Comparison of ENCODE assay signal across 15 mouse cellular contexts in the genomic region with DNA sequence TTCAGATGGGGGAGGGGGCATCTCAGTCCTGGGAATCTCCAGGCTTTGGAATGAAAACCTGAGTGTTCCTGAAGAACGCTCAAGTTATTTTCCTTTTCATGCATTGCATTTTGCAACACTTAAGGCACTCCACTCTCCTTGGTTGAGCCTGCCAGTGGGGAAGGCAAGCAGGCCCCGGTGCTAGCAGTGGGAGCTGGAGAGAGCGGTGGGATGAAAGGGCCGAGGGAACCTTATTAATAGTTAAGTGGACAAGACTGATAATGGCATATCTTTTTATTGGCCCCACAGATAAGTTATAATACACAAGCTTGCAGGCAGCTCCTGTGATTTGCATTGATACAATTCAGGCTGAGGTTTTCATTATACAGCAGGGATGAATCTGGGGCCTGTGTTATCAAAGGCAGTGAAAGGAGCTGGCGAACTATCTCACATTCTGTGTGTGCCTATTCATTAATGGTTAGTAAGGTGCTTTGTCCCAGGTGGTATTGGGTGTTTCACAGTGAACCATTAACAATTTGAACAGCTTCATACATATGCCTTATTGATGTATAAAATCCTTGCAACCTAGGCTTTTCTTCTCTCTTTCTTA.
DNase-seq lines count a peak whose midpoint lies in the region; ATAC-seq and TF ChIP-seq lines count a peak whose summit lies in the region.
"Had no signal": no experiment of that assay in that cellular context is flagged by ENCODE, and none has a peak within 500 bp of the region (broad histone marks: within the 10 kb centered on the region; RNA-seq: fewer than 3 reads in every experiment).

No protein-coding gene starts in this region.

- H3K4me3 ChIP-seq in midbrain, embryonic 13.5 days (replicated peaks) = no peak overlapping the region
- H3K4me3 ChIP-seq in midbrain, embryonic 11.5 days (ENCODE audit: low read depth, low read length) = no peak overlapping the region
- no peak overlapping the region for H3K4me3 ChIP-seq in midbrain, postnatal 0 days (ENCODE audit: low read depth, low read length)
- no peak overlapping the region for H3K4me3 ChIP-seq in stomach, embryonic 15.5 days (replicated peaks)
- H3K4me3 ChIP-seq: embryonic facial prominence, embryonic 12.5 days; embryonic facial prominence, embryonic 15.5 days; gastrocnemius, adult 2 months; hindbrain, embryonic 10.5 days; hindbrain, embryonic 13.5 days had no signal

- 54% methylated on average over 5 of the region's 5 CpGs for WGBS in midbrain, embryonic 13.5 days
- WGBS in midbrain, embryonic 11.5 days = 82% methylated on average over 5 of the region's 5 CpGs
- 67% methylated on average over 5 of the region's 5 CpGs for WGBS in midbrain, postnatal 0 days
- 71% methylated on average over 5 of the region's 5 CpGs for WGBS in stomach, embryonic 15.5 days

- H3K9me3 ChIP-seq in midbrain, embryonic 13.5 days = no peaks in the 10 kb centered on the region
- no peaks in the 10 kb centered on the region for H3K9me3 ChIP-seq in midbrain, embryonic 11.5 days (ENCODE audit: control insufficient read depth, low read length)
- no peaks in the 10 kb centered on the region for H3K9me3 ChIP-seq in midbrain, postnatal 0 days (ENCODE audit: low read length)
- H3K9me3 ChIP-seq in stomach, embryonic 15.5 days = no peaks in the 10 kb centered on the region
- H3K9me3 ChIP-seq: embryonic facial prominence, embryonic 12.5 days; embryonic facial prominence, embryonic 15.5 days; hindbrain, embryonic 10.5 days; hindbrain, embryonic 13.5 days had no signal

- H3K4me1 ChIP-seq in midbrain, embryonic 13.5 days (replicated peaks) = no peaks in the 10 kb centered on the region
- no peaks in the 10 kb centered on the region for H3K4me1 ChIP-seq in midbrain, embryonic 11.5 days (ENCODE audit: control insufficient read depth, insufficient read depth, low read length)
- no peaks in the 10 kb centered on the region for H3K4me1 ChIP-seq in midbrain, postnatal 0 days (ENCODE audit: insufficient read depth, low read length)
- no peaks in the 10 kb centered on the region for H3K4me1 ChIP-seq in stomach, embryonic 15.5 days
- H3K4me1 ChIP-seq: embryonic facial prominence, embryonic 12.5 days; embryonic facial prominence, embryonic 15.5 days; hindbrain, embryonic 10.5 days; hindbrain, embryonic 13.5 days had no signal

- H3K9ac ChIP-seq in midbrain, embryonic 13.5 days (replicated peaks) = no peak overlapping the region
- H3K9ac ChIP-seq in midbrain, embryonic 11.5 days (ENCODE audit: low read length) = no peak overlapping the region
- no peak overlapping the region for H3K9ac ChIP-seq in midbrain, postnatal 0 days (replicated peaks; ENCODE audit: low read length, poor library complexity, severe bottlenecking)
- no peak overlapping the region for H3K9ac ChIP-seq in stomach, embryonic 15.5 days
- H3K9ac ChIP-seq: embryonic facial prominence, embryonic 12.5 days; embryonic facial prominence, embryonic 15.5 days; forebrain, postnatal 0 days; hindbrain, embryonic 13.5 days had no signal

- H3K36me3 ChIP-seq in midbrain, embryonic 13.5 days = no peaks in the 10 kb centered on the region
- no peaks in the 10 kb centered on the region for H3K36me3 ChIP-seq in midbrain, embryonic 11.5 days (ENCODE audit: control insufficient read depth, insufficient read depth, low read length)
- H3K36me3 ChIP-seq in midbrain, postnatal 0 days (ENCODE audit: insufficient read depth, low read length) = no peaks in the 10 kb centered on the region
- H3K36me3 ChIP-seq in stomach, embryonic 15.5 days = no peaks in the 10 kb centered on the region
- H3K36me3 ChIP-seq: embryonic facial prominence, embryonic 12.5 days; embryonic facial prominence, embryonic 15.5 days; hindbrain, embryonic 10.5 days; hindbrain, embryonic 13.5 days had no signal

- no peak overlapping the region for H3K27ac ChIP-seq in midbrain, embryonic 13.5 days
- no peak overlapping the region for H3K27ac ChIP-seq in midbrain, embryonic 11.5 days (ENCODE audit: low read depth, low read length)
- no peak overlapping the region for H3K27ac ChIP-seq in midbrain, postnatal 0 days (ENCODE audit: low read depth, low read length)
- H3K27ac ChIP-seq in stomach, embryonic 15.5 days = no peak overlapping the region
- H3K27ac ChIP-seq: embryonic facial prominence, embryonic 12.5 days; embryonic facial prominence, embryonic 15.5 days; gastrocnemius, adult 2 months; hindbrain, embryonic 10.5 days; hindbrain, embryonic 13.5 days had no signal

- no peak for DNase-seq in midbrain, embryonic 11.5 days (ENCODE audit: low spot score, missing footprints)
- no peak for DNase-seq in midbrain, postnatal 0 days (ENCODE audit: low spot score)
- no peak for DNase-seq in layer of hippocampus, adult 18-20 months (ENCODE audit: low spot score in 2 of 2)

- no peak overlapping the region for H3K4me2 ChIP-seq in midbrain, embryonic 13.5 days (replicated peaks)
- H3K4me2 ChIP-seq in midbrain, embryonic 11.5 days = no peak overlapping the region
- H3K4me2 ChIP-seq in midbrain, postnatal 0 days (ENCODE audit: low read depth, low read length, poor library complexity, severe bottlenecking) = no peak overlapping the region
- H3K4me2 ChIP-seq in stomach, embryonic 15.5 days = no peak overlapping the region
- H3K4me2 ChIP-seq: embryonic facial prominence, embryonic 12.5 days; embryonic facial prominence, embryonic 15.5 days; heart, embryonic 11.5 days; hindbrain, embryonic 13.5 days had no signal

- peak; percentile 50; the same call in 1 of the 2 replicates for ATAC-seq in midbrain, embryonic 13.5 days
- ATAC-seq in midbrain, embryonic 11.5 days (ENCODE audit: low FRiP score) = no peak
- ATAC-seq in midbrain, postnatal 0 days (ENCODE audit: low FRiP score) = peak; percentile 7; the same call in 1 of the 2 replicates
- peak; percentile 86 for ATAC-seq in stomach, embryonic 15.5 days (ENCODE audit: insufficient read depth, low FRiP score, low read depth)
- ATAC-seq in inflammation-experienced regulatory T-cells, adult 6 months = no peak
- ATAC-seq: activated CD4-positive, CD25-positive, alpha-beta regulatory T cell, adult 4 months; CD4-positive, CD25-positive, alpha-beta regulatory T cell, adult 4 months had no signal

- no peaks in the 10 kb centered on the region for H3K27me3 ChIP-seq in midbrain, embryonic 13.5 days
- H3K27me3 ChIP-seq in midbrain, embryonic 11.5 days (ENCODE audit: control insufficient read depth, insufficient read depth, low read length) = no peaks in the 10 kb centered on the region
- H3K27me3 ChIP-seq in midbrain, postnatal 0 days (ENCODE audit: insufficient read depth, low read length) = no peaks in the 10 kb centered on the region
- no peaks in the 10 kb centered on the region for H3K27me3 ChIP-seq in stomach, embryonic 15.5 days (replicated peaks)
- H3K27me3 ChIP-seq: embryonic facial prominence, embryonic 12.5 days; embryonic facial prominence, embryonic 15.5 days; hindbrain, embryonic 13.5 days had no signal

- no peak for TF ChIP-seq CTCF in midbrain, postnatal 0 days (IDR thresholded peaks at IDR 0.05)

Comparison
In these comparisons a context has a peak if more than half of its experiments do, and no peak if none do; other contexts are left out.
1. ATAC-seq: peak in midbrain, embryonic 13.5 days (single experiment), midbrain, postnatal 0 days (single experiment) and stomach, embryonic 15.5 days (single experiment); none in midbrain, embryonic 11.5 days (single experiment) and inflammation-experienced regulatory T-cells, adult 6 months (single experiment).